Mouse (Mus musculus) gastrocnemius, adult 8-10 months (tissue): ENCODE results near the gene Nomo1. TPM values are rescaled to one million over a fixed set of nuclear protein-coding genes. Genes with fewer than 3 reads are reported as not detected.

Source experiments
- DNase-seq, 2 experiments: peaks; one replicate each; pipeline ENCODE4 v3.0.0; 2022; ENCODE audit warnings: low spot score in 2 of 2
- total RNA-seq, 4 experiments: library from RNA; stranded (reverse); gene quantifications; 2 replicates each; pipeline ENCODE4 v1.2.4; 2022

Nomo1 gene
- 100 to 1,000 TPM in 3 of 4 experiments, 10 to 100 TPM in 1; 89.6 to 107 (median 103) TPM for total RNA-seq

DNA sequence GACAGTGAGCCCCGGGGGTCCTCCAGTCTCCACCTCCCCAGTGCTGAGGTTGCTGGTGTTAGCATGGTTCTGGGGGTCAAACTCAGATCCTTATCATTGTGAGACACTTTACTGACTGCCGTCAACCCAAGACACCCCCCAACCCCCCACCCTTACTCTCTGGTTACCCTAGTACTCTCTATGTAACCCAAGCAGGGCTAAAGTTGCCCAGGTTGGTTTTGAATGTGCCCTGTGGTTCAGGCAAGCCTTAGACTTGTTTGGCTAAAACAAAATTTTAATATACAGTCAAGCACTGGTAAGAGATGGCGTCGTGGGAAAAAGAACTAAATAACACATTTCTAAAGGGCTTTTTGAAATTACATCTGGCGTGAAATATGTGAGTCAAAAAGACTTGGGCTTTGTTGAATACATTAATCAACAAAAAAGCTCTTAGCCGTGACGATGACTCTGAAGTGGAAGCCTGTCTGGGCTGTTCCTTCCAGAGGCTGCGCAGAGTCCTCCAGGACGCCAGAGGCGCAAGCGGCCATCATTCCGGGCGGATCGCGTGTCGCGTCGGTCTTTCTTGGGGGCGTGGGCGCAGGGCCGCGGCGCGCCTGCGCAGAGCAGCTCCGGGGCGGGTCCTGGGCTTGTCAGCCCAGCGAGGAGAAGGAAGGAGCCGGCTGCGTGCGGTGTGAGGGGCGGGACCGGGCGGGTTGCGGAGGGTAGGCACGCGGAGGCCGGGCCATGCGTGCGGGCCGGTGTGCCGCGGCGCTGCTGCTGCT is at the start of gene Nomo1:
TSS of gene Nomo1 (plus strand) at position 590 of the 761 bp plus-strand sequence.
- peak; percentile 93 to 96 for DNase-seq

DNA sequence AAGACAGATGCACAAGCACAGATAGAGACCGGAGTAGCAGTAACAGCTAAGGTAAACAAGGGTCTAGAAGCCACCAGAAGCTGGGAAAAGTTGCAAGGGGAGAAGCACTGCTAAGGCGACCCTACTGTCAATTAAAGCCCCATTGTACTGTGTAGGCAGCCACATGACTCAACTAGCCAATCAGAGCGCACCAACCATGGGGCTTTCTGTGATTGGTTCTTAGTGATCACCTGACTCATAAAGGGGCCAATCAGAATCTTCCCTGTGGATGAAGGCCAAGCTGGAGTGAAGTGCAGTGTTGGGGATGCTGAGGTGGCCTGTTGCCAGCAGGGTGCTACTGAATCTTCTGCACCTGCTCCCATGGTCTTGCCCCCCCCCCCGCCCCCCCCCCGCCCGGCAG is 46.6 kb upstream of the Nomo1 start:
- DNase-seq = no peak

DNA sequence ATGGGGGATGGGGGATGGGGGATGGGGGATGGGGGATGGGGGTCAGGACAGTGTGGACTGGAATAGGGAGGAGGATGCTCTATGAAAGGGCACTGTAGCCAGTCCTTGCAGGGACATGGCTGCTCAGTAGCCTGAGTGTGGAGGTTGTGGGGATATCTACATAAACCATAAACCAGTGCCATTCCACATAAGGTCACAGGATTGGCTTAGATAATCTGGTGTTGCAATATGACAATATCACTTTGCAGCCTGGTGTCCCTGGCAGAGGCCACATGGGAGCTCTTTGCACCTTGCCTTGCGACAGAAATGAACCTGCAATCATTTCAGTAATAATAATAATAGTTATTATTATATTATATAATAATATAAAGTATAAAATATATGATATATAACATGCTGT is 45.2 kb upstream of the Nomo1 start:
- DNase-seq = no peak

DNA sequence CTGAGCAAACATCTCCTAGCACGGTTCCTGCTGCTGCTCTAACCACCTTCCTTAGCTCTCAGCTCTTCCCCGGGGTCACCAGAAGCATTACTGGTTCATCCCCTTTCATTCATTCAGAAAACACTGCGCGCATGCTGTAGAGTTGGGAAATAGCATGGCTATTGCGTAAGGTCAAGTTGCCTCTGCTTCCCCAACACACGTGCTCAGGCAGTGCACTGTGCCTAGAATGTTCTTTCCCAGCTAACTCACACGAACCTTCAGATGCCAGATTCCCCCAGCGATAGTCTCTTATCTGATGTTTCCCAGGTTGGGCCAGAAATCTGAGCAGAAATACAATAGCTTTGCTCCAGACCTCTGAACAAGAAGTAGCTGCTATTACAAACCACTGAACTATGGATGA is 41.0 kb upstream of the Nomo1 start:
- no peak for DNase-seq

DNA sequence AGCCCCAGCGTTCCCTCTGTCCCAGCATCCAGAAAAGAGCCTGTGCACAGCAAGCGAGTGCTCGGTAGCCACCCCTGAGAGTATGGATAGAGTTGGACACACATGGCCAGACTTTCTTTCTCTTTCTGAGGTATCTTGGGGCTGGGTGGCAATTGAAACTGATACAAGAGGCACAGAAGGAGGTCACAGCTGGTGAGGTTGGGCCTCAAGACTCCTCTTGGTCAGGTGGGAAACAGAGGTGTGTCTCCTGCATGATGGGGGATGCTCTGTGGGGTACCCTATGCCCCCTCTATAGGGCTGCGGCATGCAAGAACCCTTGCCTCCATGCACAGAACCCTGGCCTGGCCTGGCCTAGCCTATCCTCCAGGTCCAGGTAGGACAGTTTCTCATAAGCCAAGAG is 32.9 kb upstream of the Nomo1 start:
- DNase-seq = no peak

DNA sequence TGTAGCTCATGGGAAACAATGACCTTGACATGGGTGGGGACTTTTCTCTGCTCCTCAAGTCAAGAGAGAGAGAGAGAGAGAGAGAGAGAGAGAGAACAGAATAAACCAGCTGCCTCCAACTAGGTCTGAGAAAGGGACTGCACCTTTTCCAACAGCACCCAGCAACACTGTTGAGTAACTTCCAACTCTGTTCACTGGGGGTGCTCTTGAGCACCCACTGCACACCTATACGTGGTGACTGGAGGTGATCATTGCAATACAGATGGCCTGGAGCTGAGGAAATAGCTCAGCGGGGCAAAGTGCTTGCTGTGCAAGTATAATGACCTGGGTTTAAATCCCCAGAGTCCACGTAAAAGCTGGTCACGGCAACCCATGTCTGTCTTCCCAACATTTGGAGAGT is 30.8 kb upstream of the Nomo1 start:
- no peak for DNase-seq

DNA sequence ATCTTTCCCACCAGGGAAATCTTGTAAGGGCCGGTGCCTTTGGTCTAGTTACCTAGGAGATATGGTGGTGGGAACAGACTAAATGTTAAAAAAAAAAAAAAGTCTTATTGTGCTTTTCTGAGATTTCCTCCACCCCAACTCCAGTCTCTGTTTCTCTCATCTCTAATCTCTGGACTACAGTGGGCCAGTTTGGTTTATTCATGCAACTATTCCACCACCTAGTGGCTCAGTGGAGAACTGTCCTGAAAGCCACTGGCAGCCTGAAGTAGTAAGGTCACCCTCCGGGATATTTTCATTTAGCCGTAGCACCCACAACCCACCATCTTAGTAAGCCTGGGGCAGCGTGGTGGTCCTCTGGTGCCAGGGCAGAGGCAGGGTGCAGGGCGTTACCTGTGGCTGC is 23.9 kb upstream of the Nomo1 start:
- peak; percentile 26 to 38 for DNase-seq

DNA sequence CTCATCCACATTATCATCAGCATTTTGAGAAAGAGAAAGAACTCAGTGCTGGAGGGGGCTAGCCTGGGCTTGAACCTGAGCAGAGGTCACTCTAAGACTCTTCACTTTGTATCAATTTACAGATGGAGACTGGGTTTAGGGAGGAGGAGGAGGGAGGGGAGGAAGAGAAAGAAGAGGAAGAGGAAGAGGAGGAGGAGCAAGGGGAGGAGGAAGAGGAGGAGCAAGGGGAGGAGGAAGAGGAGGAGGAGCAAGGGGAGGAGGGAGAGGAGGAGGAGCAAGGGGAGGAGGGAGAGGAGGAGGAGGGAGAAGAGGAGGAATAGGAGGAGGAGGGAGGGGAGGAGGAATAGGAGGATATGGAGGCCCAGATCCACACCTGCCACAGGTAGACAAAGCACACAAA is 21.4 kb upstream of the Nomo1 start:
- no peak for DNase-seq

DNA sequence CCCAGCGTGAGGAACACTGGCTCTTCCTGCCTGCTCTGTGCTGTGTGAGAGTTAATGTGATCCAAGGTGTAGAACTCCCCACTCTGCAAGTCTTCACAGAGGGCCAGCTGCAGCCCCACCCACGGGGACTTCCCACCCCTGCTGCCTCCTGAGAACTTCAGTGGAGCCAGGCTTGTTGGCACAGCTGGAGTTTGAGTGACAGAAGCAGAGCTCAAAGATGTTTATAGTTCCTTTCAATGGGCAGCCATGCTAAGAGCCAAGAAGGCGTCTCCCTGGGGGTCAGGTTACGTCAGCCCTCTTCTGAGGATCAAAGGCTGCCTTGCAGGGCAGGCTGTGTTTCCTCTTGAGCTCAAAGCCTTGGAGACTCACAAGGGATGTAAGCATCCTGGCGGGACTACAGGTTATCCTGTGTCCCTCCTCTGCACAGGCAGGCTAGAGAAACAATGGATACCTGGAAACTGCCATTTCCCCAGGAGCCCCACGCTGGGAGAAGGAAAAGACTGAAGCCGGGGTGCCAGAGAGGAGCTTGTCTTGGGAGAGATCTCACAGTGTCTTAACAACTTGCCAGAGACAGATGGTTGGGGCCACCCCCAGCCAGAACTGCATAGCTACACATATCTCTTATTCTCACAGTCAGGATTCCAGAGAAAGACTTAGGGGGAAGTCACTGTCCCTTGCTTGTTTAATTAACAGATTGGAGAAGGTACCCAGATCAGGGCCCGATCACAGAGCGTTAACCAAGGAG is 20.1 kb upstream of the Nomo1 start:
- DNase-seq = peak; percentile 47 to 56

DNA sequence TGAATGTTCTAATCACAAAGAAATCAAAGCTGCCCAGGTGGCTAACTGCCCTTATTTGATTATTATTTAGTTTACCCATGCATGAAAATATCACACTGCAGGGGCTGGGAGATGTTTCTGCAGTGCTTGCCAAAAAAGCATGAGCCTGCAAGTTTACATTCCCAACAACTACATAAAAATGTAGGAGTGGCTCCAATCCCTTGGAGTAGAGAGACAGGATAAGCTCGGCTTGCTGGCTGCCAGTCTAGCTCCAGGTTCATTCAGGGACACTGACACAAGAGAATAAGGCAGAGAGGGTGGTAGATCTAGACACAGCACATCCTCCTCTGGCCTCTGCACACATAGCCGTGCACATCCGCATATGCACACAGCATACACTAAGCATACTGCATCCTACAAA is 13.9 kb upstream of the Nomo1 start:
- no peak for DNase-seq

DNA sequence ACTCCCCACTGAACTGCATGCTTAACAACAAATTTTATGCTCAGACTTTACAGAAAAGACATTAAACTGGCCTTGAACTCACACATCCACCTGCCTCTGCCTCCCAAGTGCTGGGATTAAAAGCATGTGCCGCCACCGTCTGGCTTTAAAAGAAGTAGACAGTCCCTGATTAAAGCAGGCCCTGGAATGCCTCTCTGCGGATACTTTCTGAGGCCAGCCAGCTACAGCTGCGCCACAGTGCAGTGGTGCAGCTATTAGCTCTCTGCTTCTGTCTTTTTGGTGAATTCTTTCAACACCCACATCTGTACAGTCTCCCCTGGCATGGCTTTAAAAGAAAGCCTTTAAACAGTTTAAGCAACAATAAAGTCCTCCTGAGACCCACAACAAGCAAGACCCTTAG is 11.5 kb upstream of the Nomo1 start:
- no peak for DNase-seq

DNA sequence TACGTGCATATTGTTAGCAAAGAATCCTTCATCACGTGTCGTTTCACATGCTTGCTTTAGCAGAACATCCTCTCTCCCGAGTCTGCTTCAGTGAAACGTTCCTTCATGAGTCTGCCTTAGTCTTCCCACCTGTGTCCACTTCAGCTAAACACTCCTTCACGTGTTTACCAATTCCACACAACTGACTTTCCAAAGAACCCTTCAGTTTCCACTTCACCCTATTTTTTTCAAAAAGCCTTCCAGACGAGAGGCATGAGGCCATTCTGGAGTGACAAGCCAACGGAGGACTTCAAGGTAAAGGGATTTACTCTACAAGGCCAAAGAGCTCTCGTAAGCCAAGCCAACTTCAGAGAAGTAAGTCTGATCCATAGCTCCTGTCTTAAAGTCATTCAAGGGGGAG is 8.1 kb upstream of the Nomo1 start:
- no peak for DNase-seq

DNA sequence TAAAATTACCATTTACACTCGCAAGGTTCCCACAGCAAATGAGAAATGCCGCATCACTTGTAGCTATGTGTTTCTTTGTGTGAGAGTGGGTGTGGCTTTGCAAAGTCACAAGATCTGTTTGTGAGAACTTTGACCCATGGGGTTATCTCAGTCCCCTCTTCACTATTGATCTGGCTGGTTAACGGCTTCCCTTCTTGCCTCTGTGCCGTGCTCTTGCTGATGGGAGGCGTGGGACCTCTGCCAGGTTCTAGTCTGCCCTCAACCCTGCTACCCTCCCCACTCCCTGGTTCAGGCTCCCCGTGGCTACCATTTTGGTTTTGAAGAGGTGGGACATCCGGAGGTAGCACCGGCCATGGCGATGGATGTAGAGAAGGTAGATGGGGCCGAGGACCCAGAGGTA is 4.8 kb upstream of the Nomo1 start:
- no peak for DNase-seq

DNA sequence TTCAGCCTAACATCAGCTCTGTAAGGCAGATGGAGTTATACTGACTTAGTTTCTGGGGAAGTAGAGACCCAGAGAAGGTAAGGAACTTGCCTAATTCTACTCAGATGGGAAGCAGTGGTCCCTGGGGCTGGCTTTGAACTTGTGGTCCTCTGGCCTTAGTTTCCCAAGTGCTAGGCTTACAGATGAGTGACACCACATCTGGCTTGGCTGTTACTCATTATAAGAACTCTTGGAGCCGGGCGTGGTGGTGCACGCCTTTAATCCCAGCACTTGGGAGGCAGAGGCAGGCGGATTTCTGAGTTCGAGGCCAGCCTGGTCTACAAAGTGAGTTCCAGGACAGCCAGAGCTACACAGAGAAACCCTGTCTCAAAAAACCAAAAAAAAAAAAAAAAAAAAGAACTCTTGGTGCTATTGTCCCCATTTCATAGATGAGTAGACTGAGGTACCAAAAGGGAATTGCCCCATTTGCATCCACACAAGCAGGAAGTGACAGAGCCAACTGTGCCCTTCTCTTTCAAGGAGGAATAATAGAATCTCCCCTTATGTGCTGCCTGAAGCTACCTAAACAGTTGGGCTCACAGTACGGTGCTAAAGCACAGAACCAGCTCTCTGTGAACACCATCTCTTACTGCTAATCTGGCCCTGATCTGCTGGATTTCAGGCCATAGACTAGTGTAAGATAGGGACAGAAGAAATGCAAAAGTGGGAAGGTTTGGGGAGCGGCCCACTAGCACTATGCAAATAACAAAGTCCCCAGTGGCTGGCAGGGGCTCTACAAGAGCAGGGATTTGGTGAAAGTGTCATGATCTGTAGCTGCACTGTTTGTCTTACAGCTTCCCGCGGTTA is 4.0 kb upstream of the Nomo1 start:
- no peak for DNase-seq

DNA sequence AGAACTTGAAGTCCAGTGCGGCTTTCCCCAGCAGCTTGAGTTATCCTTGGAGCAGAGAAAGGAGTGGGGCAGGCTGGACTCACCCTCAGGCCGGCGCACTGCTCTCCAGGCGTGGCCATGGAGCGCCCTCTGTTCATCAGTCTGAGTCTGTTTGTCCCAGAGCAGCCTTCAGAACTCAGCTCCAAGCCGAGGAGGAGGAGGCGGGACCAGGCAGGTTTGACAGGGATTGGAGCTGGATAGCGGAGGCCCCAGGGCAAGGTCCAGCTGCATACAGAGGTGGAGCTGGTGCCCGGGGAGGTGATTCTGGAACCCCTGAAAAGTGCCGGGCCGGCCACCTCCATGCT is 3.4 kb upstream of the Nomo1 start, which contains the start of gene Abcc6:
TSS of gene Abcc6 (minus strand) at position 158 of the 344 bp plus-strand sequence.
- no peak for DNase-seq

DNA sequence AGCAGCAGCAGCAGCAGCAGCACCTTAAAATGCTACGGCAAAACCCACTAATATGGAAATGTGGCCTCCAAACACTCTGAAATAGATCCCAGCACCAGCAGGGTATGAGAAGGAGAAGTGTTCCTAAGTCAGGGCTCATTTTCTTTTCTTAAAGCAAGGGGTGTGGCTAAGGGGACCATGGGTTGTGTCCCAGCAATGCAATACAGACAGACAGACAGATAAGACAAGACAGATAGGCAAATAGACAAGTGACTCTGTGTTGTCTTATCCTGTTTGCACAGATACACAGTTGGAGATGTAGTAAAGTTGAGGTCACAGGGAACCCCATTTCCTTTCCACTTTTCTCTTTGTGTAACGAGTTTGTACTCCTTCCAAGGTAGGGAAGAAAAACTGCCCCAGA is 2.4 kb upstream of the Nomo1 start:
- no peak for DNase-seq

DNA sequence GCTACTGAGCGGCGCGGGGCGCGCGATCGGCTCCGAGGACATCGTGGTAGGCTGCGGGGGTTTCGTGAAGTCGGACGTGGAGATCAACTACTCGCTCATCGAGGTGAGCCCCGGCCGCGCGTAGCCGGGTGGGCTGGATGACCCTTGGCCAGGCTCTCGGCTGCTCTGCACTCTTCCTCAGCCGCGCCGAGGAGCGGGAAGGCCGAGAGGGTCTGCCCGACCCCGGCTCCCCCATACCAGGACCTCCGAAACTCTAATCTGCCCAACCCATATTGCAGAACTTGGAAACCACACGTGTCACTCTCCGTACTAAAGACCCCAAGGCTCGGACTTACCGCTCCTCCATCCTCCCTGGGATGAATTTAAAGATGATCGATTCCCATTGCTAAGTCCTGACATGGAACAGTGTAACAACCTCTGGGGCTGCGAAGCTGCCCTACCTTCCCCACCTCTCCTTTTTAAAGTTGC is 406 bp downstream of the Nomo1 start:
- DNase-seq = no peak

DNA sequence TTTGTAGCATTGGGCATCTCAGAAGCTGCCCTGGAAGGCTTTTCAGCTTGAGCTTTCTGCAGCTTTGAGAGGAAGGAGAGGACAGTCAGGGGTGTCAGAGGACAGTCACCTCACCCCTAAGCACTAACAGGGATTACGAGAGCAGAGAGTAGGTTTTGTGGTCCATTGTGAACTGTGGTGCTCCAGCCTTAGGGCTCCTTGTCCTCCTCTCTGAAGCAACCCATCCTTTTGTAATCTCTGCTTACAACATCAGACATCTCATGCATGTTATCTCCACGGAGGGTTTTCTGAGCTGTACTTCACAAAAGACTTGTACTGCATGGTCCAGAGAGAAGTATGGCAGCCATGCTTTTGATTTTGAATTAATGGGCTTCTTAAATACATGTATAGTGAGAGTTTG is 1.5 kb downstream of the Nomo1 start:
- no peak for DNase-seq

DNA sequence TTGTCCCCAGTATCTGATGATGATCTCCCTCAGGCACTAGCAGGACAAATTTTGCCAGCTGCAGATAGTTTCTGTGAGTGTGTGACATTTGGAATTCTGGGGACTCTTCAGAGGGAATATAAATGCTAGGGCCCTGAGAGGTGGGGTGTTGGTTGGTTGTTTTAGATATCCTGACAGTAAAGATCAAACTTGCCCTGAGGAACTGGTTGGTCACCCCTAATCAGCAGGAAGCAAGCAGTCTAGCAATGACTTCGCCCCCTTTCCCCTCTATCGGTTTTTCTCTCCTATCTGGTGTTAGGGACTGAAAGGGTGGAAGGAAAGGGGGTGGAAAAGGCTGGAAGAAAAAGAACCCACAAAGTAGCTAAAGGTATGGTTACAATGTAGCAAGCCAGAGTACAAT is 2.0 kb downstream of the Nomo1 start:
- no peak for DNase-seq

DNA sequence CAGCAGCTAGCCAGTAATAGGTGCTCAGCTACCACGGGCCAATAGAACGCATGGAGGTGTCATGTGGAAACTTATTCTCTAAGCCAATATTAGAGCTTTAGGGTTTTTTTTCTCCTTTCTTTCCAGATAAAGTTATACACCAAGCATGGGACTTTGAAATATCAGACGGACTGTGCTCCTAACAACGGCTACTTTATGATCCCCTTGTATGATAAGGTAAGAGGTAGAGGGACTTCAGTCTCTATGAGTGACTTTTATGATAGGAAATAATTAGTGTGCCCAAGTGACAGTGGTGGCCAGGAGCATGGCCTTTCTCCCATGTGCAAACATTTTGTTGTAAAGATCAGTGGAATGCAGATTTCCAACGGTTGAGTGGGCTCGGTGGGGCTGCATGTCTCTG is 3.9 kb downstream of the Nomo1 start:
- no peak for DNase-seq

DNA sequence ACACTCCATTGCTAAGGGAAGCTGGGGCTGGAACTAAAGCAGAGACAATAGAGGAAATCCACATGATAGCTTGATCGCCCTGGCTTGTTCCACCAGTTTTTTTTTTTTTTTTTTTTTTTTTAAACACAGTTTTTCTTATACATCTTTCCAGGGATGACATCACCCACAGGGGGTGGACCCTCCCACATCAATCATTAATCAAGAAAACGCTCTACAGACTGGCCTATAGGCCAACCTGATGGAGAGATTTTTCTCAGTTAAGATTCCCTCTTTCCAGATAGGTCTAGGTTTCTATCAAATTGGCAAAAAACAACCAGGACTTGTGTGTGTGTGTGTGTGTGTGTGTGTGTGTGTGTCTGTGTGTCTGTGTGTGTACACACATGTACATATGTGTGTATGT is 6.4 kb downstream of the Nomo1 start:
- no peak for DNase-seq

DNA sequence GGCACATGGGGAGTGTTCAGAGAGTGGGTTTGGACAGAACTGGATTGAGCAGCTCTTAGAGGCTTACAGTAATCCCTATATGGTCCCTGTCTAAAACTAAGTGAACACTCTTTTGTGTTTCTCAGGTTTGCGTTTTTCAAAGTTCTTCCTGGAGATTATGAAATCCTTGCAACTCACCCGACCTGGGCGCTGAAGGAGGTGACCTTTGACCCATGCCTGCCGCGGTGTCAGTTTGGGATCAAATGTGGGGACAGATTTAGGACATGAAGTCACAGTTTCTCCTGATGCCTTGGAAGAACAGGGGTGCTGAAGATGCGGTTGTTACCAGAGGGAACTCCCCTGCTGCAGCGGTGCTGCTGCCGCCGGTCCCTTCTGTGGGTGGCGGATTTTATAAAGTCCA is 10.6 kb downstream of the Nomo1 start:
- no peak for DNase-seq
